Mouse (Mus musculus) layer of hippocampus, adult 9-10 months (tissue): ENCODE measurements around the gene Muc5ac.
"Not testable (repeated sequence)": the region's sequence is repeated elsewhere in the genome, so short reads cannot be mapped to it uniquely, and the experiment has no call there.

Experiments
- DNase-seq: peaks from one replicate; pipeline ENCODE4 v3.0.0; 2022; ENCODE audit warnings: low spot score

Muc5ac gene

DNA sequence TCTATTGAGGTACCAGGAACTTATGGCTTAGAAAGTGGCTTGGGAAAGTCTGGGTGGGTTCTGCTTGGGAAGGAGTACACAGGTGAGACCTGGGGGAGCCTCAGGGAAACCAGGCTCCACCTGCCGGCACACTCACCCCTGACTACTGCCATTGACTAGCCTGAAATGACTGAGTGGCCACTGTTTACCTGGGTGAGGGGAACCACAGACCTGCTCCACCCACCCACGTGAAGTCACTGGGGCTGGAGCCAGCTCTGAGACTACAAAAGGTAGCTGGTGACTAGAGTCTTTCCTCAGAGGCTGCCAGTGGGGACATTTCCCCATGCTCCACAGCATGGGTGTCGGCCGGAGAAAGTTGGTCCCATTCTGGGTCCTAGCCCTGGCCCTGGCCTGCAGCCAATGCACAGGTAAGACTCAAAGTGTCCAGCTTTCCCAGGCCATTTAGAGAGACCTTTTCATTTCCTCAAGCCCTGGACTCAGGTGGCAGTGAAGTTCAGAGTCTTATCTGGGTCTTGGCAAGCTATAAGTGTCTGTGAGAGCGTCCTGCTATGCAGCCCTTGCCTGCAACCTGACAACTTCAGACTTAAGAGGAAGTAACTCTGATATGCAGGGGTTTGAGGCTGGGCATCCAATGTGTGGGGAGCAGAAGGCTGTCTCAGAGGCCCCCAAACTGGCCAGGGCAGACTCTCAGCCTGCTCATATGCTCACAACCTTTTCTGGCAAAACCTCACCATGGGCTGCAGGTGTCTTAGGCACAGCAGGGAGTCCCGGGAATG is at the start of gene Muc5ac:
Muc5ac (plus strand) TSS at position 296 of the 776 bp plus-strand sequence.
- DNase-seq = no peak

DNA sequence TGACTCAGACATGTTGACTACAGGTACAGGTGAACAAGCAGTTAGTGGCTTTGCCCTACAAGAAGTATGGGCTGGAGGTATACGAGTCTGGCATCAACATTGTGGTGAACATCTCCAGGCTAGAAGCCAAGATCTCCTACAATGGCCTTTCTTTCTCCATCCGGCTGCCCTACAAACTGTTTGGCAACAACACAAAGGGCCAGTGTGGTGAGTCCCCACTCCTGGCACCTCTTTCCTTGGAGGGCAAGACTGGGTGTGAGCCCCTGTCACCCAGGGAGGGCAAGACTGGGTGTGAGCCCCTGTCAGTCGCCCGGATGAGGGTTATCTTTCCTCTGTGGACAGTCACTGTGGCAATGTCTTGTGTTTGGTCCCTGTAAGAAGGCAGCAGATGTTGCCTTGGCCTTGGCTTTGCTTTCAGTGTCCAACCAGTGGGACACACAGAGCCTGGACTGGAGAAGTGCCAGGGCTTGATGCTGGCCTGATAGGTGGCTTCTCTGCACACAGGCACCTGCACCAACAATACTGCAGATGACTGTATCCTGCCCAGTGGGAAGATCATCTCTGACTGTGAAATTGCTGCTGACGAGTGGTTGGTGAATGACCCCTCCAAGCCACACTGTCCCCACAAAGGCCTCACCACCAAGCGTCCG is 41.2 kb upstream of the Muc5ac start:
- no peak for DNase-seq

DNA sequence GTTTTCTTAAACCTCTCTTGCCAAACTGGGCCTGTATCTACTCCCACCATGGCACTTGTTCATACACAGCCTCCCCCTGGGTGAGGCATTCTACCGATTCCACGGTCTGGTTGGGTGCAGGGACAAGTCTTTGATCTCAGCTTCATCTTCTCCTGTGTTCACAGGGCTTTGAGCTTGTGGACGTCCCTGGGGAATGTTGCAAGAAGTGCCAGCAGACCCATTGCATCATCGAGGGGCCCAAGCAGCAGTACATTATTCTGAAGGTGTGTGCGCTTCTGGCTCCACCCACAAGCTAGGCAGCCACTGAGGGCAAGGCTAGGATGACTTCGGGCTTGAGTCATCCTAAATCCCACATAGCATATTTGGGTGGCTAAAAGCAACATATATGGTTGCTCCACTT is 36.3 kb upstream of the Muc5ac start:
- DNase-seq = no peak

DNA sequence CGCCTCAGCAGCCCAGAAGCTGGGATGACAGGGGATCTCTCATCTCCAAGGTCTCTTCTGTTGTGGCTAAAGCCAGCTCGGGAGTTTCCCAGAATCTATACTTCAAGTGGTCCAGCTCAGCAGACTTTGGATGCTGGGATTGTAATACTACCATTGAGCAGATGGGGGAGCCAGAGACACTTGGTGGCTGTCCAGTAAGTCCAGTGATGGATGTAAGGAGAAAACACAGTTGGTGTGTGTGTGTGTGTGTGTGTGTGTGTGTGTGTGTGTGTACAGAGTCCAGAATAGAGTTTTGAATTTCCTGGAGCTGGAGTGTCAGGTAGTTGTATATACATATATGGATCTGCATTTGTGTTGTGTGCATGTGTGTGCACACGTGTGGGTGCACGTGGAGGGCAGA is 32.9 kb upstream of the Muc5ac start:
- peak; percentile 78 for DNase-seq

DNA sequence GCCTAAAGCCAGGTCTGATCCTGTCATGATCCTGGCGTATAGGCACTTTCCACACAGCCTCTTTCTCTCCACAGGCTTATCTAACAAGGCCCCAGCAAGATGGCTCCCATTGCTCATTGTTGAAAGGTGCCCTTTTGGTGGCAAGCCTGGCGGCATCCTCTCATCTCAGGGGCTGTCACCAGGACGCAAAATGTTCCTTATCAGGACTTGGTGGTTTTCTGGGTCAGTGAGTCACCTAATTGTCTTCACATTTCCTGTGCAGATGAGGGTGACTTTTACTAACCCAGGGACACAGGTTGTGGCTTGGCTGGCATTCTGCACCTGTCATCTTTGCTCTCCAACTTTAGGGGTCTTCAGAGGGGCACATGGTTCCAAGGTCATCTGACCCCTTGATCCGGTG is 30.5 kb upstream of the Muc5ac start:
- no peak for DNase-seq

DNA sequence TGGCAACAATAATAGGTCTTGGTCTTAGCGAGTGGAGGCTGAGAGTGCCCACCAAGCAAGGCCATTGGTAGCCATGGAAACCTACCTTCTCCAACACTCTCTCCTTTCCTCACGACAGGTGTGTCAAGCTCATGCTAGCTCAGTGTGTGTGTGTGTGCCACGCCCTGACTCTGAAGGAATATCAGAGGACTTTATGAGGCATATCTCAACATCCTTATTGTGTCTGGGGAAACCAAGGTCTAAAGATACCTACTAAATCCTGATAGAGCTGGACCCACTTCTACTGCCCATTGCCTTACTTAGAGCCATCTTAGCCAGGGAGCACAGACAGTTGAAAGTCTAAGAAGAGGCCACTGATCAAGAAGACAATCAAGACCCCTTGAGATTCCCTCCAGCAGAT is 18.3 kb upstream of the Muc5ac start:
- no peak for DNase-seq

DNA sequence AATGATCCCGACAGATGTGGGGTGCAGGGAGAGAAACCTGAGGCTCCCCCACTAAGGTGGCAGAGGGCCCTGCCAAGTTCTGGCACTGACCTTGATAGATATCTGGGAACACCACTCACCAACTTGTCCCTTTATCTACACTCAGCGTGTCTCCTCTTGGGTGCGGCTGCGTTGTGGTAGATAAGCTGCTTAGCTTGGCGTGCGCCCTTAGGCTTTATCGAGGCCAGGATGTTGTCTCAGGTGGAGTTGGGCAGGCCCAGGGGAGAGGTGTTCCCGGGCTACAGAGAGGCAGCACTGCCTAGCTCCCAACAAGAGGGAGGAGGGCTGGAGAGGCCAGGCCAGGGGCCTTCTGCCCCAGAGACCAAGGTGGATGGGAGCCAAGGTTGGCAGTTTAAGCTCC is 17.8 kb upstream of the Muc5ac start:
- DNase-seq = no peak

DNA sequence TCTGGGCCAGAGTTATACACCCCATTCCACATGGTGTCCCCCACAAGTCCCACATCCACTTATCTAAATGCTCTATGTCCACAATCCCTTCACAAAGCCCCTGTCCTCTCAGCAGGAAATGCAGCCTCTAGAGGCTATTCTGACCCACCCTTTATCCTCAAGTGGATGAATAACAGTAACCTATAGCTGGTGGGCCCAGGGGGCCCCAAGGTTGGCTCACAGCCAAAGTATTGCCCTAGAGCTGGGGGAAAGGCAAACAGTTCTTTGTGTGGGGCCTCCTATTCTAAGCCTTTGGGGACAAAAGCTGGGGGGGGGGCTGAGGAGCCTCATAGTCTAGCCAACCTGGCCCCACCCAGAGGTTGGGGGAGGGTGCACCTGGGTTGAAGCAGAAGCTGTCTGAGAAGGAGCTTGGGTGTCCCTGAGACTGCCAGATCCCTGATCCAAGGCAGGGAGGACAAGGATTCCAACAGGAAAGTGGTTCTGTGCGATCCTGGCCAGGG is 16.7 kb upstream of the Muc5ac start:
- no peak for DNase-seq

DNA sequence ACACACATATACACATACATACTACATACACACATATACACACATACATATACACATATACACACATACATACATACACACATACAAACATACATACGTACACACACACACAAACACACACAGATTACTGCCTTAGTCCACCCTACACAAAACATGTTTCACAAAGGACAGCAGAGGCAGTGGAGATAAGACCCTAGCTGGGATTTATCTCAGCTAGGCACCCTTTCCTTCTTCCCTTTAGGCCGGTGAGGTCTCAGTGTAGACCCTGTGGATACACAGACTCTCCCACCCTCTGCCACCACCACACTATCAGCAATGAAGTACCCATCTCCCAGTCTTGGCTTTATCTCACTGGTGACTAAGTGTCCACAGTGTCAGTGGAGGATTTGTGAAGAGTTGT is 13.9 kb upstream of the Muc5ac start:
- DNase-seq = no peak

DNA sequence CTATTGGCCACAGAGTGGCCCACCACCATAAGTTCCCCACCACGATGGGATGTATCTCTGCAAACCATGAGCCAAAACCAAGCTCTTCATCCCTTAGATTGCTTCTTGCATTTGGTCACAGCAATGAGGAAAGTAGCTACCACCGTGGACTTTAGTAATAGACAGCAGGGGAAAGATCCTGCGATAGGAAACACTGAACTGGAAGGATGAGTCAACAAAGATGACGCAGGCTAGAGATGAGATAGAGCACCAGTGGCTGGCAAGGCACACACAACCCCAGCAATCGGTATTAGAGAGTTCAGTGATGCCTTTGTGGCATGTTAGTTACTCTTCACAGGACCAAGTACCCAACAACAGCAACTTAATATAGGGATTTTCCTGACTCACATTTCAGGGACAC is 12.6 kb upstream of the Muc5ac start:
- DNase-seq = no peak

DNA sequence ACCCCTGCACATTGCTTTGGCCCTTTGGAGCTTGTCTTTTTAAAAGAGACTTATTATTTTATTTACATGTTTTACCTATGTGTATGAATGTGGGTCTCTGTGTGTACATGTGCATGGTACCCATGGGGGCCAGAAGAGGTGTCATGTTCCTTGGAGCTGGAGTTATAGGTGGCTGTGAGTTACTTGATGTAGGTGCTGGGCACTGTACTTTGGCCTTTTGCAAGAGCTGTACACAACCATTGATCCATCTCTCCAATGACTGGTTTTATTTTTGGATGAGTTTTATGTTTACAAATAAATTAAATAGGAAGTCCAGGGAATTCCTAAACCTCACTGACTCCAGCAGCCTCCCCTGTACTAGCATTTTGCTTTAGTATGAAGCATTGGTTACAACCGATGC is 5.5 kb downstream of the Muc5ac start:
- no peak for DNase-seq

DNA sequence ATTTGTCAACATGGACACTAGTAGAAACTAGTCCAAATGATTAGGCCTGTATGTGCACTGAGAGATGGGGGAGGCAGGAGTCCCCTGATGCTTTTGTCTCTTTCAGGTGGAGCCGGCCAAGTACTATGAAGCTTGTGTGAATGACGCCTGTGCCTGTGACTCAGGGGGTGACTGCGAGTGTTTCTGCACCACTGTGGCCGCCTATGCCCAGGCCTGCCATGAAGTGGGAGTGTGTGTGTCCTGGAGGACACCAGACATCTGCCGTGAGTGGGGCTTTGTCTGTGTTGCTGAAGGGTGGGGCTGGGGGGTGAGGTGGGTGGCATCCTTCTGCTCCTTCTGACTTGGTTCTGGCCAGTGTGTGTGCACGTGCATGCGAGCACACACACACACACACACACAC is 14.4 kb downstream of the Muc5ac start:
- DNase-seq = no peak

DNA sequence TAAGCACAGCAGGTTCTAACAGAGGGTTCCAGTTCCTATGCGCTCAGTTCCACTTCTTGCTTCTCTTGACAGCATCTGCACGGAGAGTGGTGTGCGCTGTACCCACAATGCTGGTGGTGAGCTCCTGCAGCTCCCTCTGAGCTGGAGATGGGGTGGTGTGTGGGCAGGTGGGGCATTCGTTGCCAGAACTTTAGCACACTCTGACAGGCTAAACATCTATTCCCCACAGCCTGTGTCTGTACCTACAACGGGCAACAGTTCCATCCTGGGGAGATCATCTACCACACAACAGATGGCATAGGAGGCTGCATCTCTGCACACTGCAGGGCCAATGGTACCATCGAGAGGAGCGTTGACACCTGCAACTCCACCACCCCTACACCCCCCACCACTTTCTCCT is 16.6 kb downstream of the Muc5ac start:
- peak; percentile 15 for DNase-seq

DNA sequence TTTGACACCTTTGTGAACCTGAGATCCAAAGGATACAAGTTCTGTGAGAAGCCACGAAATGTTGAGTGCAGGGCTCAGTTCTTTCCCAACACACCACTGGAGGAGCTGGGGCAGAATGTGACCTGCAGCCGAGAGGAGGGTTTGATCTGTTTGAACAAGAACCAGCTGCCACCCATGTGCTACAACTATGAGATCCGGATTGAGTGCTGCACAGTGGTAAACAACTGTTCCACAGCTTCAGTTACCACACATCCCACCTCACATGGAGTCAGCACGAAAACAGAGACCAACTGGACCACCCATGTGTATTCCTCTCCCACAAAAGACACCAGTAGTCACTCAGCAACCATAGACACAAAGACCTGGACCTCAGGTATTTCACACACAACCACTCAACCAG is 19.1 kb downstream of the Muc5ac start:
- DNase-seq = not testable (repeated sequence)

DNA sequence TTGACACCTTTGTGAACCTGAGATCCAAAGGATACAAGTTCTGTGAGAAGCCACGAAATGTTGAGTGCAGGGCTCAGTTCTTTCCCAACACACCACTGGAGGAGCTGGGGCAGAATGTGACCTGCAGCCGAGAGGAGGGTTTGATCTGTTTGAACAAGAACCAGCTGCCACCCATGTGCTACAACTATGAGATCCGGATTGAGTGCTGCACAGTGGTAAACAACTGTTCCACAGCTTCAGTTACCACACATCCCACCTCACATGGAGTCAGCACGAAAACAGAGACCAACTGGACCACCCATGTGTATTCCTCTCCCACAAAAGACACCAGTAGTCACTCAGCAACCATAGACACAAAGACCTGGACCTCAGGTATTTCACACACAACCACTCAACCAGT is 21.2 kb downstream of the Muc5ac start:
- DNase-seq = not testable (repeated sequence)

DNA sequence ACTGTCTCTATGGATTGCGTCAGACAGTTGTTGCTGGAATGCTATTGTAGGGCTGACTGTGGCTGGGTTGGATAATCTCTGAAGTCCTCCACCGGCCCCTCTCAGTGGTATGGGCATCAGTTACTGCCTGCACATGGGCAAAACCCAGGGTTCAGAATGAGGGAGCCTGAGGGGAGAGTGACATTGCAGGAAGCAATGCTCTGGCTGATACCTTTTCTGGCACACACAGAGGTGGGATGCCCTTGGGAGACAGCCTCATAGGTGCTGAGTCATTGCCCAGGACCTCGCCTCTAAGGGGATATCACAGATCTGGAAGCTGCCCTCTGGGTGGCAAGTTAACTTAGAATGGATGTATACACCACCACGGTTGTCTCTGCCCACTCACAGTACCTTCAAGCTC is 24.5 kb downstream of the Muc5ac start:
- DNase-seq = no peak

DNA sequence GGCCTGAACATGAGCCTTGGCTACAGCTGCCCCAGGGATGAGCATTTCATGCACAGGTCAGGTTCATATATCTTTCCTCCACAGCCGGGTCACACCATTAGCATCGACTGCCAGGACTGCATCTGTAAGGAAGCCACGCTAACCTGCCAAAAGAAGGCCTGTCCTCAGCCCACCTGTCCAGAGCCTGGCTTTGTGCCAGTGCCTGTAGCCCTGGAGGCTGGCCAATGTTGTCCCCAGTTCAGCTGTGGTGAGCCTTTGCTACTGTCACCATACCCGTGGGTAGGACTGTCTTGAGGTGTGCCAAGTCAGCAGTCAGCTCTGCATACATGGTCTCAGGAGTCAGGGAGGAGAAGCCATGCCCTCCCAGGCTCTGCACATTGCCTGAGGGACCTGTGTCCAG is 26.6 kb downstream of the Muc5ac start:
- no peak for DNase-seq

DNA sequence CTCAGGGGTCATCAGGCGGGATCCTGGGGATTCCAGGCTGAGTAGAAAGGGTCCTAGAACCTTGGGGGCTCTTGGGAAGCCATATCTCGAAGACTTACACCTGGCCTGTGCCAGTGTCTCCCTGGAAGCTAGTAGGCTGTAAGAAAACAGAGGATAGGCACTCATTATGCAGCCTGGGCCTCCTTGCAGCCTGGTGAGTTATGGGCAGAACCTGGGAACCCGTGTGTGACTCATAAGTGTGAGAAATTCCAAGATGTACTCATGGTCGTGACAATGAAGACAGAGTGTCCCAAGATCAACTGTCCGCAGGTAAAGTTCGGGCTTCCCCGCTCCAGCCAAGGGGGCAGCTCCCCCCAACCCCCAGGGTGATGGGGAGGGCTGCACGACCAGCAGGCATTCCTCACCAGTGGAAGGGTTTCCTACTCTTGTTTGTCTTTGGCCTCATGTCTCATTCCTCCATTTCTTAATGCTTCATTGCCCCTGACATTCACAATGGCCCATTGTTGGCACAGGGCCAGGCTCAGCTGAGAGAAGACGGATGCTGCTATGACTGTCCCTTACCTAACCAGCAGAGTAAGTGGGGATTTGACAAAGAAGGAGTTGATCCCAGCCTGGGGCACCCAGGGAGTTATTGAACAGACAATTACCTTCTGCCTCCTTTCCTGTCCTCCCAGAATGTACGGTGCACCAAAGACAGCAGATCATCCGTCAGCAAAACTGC is 28.7 kb downstream of the Muc5ac start:
- DNase-seq = no peak

DNA sequence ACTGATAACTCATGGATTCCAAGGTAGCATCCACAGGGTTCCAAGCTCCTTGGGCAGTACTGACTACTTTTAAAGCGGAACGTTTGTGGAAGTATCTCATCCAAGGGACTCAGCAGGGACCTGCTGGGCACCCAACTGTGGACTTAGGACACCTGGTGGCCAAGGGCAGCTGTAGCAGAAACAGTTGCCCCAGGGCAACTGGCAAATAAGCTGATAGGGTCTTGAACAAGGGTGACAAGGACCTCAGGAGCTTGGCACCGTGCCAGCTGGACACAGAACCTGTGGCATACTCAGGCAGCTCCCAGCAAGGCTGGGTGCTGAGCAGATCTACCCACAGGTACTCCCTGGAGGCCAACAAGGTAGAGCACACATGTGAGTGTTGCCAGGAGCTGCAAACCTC is 29.5 kb downstream of the Muc5ac start:
- no peak for DNase-seq

DNA sequence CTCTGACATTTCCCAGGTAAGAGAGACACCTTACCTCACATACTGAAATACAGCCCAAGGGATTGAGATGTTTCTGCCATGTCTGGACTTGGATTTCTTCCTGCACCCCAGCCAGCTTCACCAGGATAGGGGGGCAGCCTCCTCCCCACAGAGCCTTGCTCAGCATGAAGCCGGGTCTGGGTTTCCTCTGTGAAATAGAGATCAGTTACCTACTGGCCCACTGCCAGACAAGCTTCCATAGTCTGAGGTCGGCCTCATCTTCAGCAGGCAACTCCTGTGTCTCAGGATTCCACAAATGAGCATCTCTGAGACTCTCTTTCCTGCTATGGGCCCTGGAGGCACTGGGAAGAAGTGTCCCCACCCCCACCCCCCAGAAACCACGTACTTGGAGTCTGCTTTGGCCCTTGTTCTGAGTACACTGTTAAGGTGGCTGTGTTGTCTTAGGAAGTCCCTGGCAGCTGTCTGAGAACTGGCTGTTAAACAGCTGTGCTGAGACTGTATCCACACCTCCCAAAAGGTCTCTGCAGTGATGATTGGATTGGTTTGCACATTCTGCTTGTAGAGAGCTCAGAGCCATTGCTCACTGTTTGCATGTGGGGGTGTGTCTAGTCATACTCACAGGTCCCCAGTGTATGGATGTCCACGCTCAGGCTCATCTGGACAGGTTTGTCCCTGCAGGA is 34.0 kb downstream of the Muc5ac start:
- DNase-seq = no peak

DNA sequence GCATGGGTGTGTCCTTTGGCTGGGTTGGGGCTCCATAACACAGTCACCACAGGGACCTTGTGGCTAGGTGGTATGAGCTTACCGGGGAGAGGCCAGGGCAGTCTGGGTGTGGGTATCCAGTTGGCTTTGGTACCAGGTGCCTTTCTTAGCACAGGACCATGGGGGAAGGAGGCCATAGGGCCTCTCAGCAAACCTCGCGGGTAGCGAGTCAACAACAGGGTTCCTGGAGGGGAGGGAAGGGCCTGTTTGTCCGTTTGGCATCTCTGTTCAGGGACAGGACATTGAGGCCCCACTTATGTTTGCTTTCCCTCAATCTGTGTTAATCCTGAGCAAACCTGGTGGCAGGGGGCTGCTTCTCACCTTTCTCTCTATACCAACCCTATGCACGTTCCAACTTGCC is 34.9 kb downstream of the Muc5ac start:
- no peak for DNase-seq

DNA sequence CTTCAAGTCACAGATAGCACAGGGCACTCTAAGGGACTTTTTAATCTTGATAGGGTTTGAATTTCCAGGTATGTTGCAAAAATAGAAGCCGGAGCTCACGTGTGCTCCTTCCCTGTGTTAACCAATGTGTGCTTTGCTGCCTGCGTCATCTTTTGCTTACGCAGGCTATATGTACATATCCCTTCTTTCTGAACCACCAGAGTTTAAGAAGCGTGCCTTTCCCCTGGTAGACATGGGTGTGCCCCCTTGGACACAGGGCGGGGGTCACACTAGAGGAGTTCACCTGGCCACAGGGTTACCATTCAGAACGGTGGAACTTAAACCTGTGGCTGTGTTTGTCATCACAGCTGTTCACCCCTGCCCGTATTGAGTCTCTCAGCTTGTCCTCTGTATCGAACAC is 35.6 kb downstream of the Muc5ac start:
- DNase-seq = no peak

DNA sequence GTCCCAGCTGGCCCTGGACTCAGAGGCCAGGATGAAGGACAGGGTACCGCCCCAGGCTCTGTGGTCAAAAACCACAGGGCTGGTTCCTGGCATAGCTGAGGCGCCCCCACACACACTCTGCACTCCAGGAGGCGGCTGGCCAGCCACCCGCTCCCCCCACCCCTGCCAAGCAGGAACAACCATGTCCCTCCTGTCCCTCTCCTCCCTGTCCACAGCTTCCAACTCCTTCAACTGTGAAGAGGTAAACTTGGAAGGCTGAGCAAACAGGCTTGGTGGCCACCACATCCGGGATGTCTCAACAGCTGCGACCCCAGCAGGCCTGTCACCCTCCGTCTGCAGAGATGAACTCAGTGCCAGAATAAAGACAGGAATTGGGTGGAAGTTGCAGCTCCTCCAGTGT is 47.2 kb downstream of the Muc5ac start:
- no peak for DNase-seq
